Mouse (Mus musculus) telencephalon, adult 2 months (tissue): ENCODE measurements around the gene Btbd3.
"Not testable (repeated sequence)": the region's sequence is repeated elsewhere in the genome, so short reads cannot be mapped to it uniquely, and the experiment has no call there.

Experiments
- DNase-seq: peaks from one replicate; pipeline ENCODE4 v3.0.0-alpha.2; 2011; ENCODE audit warnings: low read depth, low spot score

Gene Btbd3

DNA sequence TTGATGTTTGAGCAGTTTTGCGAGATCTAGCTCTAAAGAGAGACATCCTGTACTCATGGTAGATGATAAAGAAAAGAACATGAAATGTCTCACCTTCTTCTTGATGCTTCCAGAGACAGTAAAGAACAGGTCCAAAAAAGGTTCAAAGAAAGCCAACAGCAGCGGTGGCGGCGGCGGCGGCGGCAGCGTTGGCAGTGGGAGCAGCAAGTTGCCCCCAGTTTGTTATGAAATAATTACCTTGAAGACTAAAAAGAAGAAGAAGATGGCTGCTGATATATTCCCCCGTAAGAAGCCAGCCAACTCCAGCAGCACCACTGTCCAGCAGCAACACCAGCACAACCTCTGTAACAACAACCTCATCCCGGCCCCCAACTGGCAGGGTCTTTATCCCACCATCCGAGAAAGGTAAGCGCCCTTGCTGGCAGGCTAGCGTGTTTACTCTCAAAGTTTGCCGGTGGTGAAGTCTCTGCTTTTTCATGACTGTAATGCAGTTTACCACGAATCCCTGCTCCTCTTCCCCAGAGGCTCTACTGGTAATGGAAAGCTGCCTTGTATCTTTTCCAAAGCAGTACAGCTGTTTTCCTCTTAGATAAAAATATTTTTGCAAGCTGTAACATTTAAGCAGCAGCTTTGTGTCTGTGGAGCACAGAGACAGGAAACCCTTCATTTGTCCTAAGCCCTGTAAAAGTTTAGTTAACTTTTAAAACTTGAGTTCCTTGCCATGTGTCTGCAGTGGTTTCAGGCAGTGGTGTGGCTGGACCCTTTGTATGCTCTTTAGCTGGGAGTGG is 22.7 kb downstream of the Btbd3 start:
- no peak for DNase-seq

DNA sequence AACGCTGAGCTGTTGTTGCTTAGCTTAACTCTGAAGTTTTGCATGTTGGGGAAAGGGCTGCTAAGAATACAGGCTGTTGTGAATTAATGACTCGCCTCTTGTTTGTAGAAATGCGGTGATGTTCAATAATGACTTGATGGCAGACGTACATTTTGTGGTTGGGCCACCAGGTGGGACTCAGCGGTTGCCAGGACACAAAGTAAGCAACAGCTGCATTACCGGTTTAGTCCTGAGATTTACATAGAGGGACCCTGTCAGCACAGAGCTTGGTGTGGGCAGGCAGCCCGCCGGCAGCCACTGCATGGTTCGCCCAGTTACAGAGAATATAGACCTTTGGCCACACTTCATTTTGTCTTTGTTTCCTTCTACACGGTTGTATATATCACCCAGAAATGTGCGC is 23.3 kb downstream of the Btbd3 start:
- DNase-seq: no peak

DNA sequence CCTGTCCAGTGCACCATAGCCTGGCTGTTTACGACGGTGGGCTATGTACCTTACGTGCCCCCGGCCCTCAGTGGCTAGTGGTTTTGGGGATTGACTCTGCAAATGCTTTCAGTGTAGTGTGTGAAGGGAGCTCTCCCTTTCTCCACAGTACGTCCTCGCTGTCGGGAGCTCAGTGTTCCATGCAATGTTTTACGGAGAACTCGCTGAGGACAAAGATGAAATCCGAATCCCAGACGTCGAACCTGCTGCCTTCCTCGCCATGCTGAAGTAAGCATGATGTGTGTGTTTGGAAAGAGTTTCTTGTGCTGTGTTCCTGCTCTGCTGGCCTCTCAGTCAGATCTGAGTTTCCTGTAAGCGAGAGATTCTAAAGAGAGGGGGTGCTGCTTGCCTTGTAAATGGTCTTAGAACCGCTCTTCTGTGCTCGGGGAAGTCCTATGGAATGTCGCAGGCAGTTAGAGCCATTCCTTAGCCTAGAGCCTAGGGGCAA is 23.9 kb downstream of the Btbd3 start:
- no peak for DNase-seq

DNA sequence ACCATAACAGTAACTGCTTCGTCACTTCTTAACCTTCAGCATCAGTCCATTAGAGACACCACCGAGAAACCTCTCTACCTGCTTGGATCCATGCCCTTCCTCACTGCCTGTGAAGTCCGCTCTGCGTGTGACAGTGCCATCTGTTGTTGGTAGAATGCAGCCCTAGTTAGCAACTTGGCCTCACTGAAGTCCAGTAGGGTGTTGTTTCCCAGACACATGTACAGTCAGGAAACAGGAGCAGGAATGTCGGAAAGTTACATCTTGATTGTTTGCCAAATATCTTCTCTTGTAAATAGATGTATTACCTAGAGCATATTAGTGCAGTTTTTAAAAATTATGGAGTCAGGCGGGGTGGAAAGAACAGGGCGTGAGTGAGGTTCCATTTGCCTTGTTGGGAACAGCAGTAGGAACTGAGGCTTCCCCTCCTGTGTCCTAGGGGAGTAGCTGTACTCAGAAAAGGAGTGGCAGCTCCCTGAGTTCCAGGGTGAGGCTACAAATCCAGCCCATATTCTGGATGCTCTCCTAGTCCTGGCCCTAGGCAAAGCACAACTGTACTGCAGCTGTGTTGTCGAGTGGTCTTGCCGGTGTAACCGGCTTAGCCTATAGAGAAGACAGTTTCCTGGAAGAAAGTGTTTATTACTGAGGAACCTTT is 25.3 kb downstream of the Btbd3 start:
- no peak for DNase-seq

DNA sequence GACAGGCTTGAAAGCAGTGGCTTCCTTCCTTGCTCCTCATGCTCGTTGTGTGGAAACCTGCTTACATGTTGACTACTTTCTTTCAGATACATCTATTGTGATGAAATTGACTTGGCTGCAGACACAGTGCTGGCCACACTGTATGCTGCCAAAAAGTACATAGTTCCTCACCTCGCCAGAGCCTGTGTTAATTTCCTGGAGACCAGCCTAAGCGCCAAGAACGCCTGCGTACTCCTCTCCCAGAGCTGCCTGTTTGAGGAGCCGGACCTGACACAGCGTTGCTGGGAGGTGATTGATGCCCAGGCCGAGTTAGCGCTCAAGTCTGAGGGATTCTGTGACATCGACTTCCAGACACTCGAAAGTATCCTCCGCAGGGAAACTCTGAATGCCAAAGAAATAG is 27.0 kb downstream of the Btbd3 start:
- DNase-seq: no peak

DNA sequence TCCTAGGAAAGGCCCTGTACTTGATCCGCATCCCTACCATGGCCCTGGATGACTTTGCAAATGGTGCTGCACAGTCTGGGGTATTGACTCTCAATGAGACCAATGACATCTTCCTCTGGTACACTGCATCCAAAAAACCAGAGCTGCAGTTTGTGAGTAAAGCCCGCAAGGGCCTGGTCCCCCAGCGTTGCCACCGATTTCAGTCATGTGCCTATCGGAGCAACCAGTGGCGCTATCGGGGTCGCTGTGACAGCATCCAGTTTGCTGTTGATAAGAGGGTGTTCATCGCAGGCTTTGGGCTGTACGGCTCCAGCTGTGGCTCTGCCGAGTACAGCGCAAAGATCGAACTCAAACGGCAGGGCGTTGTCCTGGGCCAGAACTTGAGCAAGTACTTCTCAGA is 27.5 kb downstream of the Btbd3 start:
- DNase-seq: no peak

DNA sequence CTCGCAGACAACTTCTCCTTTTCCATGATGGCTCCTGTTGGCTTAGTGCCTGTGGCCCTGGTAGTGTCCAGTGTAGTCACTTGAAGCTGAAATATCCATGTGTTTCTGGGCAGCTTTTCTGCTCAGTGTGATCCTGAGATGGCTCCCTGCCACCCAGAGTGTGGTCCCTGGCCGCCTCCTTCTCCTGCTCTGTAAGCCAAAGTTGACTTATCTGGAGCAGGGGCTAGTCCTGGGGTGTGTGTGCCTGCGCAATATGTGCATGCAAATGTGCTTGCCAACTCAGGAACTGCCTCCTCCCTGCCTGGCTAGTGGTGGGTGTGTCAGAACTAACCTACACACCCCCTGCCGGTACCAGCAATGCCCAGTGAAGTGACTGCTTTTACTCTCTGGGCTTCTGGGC is 29.4 kb downstream of the Btbd3 start:
- DNase-seq: no peak

DNA sequence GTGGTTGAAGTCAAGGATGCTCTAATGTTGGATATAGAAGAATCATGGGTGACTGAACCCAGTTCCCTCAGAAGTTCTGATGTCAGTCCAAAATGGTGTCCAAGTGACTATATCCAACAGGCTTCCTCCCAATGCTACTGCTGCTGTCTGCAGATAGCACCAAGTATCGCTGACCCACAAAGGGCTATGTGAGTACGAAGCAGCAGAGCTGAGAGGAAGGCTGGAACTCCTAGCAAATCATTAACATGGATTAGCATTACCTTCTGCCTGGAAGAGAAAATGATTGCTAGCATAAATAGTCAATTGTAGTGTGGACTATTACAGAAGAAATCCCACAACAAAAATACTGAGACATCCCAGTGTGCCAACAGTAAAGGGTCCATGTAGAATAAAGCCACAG is 33.8 kb downstream of the Btbd3 start:
- no peak for DNase-seq

DNA sequence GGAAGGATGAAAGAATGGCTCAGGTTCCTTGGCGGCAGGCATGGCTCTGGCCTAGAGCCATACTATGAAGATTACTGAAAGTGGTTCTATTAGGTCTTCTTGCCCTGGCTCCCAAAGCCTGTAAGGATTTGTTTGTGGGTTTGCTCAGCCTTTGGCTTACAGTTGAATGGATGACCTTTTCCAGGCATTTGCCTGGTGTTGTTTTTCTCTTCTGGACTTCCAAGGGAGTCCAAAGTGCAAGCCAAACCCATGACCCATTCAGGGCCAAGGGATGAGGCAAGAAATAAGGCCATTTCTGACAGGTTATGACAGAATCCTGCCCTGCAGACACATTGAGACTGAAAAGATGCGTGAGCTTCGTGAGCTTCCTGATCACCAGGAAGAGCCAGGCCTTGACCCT is 37.9 kb downstream of the Btbd3 start:
- DNase-seq: no peak

DNA sequence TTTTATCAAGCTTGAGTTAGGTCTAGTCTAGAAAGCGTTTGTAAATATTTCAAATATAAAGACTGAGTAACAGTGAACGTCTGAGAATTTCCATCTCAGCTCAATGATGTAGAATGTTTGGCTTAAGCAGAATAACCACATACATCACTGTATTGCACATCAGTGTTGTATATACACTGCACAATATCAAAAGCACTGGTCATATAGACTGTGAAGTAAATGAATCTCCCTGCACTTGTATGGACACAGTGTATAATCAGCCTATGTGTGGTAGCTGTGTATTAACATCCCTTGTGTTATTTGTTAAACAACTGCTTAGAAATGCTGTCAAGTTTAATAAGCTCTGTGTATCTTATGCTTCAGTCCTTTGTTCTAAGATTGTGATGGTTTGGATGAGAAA is 49.9 kb downstream of the Btbd3 start:
- no peak for DNase-seq

DNA sequence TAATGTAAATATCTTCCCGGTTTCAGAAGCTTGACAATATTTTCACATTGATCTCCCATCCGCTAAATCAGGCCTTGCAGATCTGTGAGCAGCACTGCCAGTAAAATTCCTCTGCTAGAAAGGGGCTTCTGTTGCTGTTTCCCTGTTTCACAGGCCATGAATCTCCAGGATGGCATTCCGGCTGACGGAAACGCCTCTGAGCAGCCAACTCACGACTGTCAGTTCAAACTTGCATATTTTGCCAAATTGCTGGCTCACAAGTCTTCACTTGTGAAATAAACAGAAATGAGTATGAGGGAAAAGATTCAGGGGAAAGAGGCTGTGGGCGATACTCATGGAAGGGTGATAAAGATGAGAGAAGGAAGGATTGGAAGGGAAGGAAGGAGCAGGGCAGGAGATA is 59.3 kb downstream of the Btbd3 start:
- DNase-seq: peak; percentile 31

DNA sequence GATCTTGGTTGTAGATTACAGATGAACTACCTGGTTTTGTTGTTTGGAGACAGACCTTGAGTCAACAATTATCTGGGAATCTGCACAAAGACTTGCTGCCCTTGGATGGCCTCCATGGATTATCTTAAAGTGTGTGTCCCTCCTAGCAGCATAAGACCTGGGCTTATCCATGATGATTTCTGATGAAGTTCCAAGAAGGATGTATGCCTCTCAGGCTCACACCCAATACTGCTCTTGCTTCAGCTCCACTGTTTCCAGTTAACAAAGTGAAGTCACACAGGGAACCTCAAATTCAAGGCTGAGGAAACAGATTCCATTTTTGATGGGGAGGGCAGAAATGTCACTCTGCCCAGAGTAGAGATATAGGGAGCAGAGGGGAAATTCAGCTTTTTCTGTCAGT is 64.0 kb downstream of the Btbd3 start:
- no peak for DNase-seq

DNA sequence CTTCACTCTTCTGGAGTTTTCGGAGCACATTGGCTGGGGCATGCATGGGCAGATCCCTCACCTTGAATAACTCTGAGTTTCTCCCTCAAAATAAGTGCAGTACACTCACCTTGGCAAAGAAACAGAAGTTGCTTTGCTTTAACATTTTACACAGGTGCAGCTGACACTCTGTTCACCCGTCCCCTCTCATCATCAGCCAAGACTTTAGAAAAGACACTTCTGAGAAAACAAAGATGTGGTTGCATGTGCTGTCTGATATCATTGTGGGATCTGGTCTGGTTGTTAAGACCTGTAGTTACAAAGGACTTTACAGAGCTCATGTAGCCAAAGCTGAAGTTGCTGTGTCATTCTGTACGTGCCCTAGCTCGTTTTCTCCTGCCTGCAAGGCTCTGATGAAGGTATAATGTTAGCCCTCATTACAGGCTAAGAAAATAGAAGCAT is 64.7 kb downstream of the Btbd3 start:
- no peak for DNase-seq

DNA sequence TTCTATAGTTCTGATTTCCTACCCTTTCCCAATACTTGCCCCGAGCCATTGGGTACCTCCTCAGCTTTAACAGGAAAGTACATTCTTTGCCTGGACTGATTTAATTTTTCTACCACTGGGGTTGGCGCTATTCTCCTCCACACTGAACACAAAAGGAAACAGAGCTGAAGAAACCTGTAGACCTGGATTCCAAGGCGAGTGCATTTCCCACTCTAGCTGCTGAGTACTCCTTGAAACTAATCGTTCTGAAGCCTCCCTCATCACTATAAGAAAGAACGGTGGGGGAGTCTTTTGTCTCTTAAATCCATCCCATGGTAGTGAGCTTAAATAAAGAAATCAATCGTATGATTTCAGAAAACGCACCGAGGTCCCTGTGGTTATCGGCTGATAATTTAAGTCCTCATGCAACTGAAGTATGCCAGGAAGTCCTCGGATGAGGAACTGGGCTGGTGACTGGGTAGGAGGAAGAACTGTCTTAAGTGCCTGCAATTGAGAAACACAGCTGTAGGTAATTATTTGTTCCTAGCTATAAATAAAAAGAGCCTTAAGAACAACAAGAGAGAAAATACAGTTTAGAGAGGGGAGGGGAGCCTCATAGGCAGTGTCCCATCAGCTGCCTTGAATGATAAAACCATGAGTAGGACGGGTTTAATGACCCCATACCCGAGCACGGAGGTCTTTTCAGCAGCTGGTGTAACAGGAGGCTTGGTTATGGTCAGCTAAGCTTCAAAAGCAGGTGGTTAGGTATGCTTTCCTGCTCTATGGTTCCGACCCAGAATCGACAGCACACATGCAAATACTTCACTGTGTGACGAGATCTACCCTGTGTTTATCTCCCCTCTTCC is 66.1 kb downstream of the Btbd3 start:
- no peak for DNase-seq

DNA sequence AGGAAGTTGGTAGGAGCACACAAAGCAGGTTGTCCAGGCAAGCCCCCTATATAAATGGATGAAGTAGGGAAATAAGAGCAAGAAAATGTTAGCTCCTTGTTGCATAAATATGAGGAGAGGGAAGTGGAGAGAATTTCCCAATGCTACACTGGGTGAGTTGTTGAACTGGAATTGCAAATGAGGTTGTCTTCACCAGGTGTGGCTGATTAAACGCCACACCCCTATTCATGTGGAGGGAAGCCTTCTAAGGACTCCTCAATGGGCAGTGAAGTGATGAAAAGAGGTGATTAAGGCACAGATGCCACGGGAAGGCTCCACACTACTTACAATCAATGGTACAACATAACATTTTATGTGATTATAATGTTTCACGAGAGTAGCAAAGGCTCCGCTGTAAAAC is 70.0 kb downstream of the Btbd3 start:
- no peak for DNase-seq

DNA sequence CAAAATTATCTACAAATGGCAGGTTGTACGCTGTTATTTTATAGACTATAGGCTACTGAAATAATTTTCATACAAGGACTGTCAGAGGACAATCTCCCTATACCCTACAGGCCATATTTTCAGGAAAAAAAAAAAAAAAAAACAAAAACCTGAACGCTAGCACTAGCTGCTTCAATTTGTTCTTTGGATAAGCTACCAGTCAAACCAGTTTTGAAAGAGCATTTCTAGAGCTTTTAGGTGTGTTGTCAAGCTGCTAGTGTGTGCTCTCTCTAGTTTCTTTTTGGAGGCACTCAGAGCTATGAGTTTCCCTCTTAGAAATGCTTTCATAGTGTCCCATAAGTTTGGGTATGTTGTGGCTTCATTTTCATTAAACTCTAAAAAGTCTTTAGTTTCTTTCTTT is 77.8 kb downstream of the Btbd3 start:
- DNase-seq: not testable (repeated sequence)

DNA sequence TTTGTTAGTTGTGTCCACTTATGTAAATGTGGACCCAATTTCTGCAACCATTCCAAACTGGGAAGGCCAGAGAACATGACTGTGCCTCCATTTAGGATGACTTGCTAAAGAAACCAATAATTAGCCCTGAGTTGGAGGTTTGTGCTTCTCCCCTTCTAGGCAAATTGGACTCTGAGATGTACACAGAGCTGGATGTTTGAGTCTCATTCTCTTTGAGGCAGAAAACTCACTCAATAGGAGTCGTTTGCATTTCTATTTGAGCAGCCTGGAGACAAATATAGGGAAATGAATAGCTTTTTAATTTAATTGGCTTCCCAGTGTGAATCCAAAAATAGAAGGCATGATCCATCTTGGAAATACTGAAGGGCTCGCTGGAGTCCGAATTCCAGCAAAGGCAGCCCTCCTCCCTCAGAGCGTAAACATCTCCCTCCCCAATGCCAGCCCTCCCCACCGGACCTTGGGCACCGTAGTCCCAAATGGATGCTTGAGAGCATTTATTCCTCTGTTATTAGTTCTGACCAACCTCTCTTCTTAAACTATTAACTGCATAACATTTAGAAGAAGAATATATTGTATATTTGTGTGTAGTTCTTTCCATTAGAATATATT is 81.6 kb downstream of the Btbd3 start:
- no peak for DNase-seq

DNA sequence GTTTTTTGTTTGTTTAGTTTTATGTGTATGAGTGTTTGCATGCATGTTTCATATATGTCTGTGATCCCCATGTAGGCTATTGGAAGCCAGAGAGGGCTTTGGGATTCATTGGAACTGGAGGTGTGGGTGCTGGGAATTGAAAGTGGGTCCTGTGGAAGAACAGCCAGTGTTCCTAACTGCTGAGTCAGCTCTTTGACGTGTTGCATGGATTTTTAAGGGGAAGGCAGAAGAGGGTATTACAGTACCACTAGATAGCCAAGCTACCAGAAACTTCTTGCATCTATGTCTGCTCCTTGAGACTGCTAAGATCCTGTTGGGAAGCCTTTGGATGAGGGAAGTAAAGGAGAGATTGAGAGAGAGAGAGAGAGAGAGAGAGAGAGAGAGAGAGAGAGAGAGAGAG is 82.2 kb downstream of the Btbd3 start:
- DNase-seq: no peak

DNA sequence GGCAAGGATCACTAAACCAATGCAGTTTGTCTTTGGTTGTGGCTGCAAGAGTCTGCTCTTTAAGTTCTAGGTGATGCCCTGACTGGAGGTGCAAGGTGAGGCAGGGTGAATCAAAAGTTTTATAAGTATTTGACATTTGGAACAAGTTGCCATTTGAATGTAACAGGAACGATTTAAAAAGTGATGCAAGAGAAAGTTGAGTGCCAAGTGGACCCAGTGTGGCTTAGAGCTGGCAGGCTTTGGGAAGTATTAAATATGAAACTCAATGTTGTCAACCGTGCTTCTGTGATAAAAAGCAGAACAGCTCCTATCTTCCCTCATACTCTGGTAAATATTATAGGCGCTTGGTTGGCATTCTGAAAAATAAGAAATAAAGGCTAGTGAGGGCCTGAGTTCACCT is 99.0 kb downstream of the Btbd3 start:
- DNase-seq: no peak

DNA sequence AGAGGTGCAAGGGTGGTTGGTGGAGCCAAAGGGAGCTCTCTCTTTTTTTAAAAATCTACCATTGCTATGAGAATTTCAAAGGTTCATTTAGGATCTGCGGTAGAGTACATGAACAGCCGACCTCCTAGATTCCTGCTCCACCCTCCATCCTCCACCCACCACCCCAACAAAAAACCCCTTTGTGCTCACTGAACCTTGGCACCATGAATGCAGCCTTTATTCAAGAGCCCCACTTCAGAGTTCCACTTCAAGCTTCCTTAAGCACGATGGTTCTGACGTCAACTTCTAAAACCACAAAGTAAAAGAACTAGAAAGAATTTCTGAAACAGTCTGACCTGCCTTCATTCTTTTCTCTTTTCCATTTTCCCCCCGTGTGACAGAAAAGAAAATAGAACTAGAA is 106.1 kb downstream of the Btbd3 start:
- no peak for DNase-seq

DNA sequence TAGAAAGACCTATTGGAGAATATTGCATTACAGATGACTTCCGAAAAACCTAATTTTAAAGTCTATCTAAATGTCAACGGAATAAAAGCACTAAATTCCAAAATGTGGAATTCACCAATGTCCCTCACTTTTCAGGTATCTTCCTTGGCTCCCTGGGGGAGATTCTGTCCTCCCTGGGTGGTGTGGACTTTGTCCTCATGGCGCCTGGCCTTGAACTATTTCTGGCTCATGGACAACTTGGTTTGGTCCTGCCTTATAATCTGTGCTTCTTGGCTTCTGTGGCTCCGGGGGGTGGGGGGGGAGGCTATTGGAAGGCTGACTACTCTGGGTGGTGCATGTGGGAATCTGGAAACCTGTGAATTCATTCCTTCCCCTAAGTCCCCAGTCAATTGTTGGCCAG is 109.0 kb downstream of the Btbd3 start:
- DNase-seq: no peak

DNA sequence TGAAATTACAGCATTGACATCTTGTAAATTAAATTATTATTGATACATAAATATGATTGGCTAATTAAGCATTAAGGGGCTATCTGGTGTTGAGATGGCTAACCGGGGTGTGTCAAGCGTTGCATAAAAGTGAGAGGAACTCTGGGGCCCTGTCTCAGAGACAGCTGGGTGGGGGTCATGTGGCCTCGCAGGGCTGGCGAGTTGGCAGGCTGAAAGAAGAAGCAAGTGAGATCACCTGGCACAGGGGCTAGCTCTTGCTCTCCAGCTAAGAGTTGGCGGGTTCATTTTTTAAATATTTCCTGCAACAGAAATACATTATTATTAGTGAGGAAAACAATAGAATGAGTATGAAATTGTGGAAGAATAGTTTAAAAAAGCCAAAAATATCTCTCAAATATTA is 118.2 kb downstream of the Btbd3 start:
- no peak for DNase-seq
